Mouse (Mus musculus): ENCODE measurements around the gene Sqstm1.

DNA sequence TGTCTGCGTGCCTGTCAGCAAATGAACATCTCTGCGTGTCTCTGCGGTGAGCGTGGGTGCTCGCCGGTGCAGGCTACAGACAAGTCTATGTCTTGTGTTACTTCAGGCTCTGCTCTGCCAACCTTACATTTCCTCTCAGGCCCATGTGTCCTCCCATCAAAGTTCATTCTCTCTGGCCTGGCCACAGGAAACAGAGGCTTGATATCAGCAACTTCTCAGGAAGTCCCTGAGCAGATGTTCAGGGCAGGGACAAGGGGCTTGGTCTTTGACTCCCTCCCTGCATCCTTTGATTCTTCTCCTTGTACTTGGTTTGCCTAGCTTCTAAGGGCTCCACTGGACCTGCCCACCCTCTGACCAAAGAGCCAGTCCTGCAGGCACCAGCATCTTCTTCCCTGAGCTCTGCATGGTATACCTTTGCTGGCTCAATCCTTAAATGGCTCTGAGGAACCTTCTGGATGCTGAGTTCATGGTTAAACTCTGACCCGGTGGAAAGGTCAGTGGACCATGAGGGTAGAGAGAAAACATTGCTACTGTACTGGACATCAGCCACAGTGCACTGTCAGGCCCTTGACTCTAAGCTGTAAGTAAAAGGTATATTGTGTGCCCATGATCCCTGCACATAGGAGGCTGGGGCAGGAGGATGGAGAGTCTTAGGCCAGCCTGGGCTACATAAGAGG, 29.7 kb upstream of the Sqstm1 start:
- no peak for TF ChIP-seq POLR2A (IDR thresholded peaks at IDR 0.05; ENCODE audit: low read depth, low read length)
- TF ChIP-seq CTCF (IDR thresholded peaks at IDR 0.05; ENCODE audit: borderline replicate concordance, insufficient read depth, low read length), result no peak
